Mouse (Mus musculus): ENCODE data around the gene Actn4. TPM values are rescaled to one million over a fixed set of nuclear protein-coding genes. Genes with fewer than 3 reads are reported as not detected.

The Actn4 gene
- polyA plus RNA-seq, 1 experiment: 243 TPM

DNA sequence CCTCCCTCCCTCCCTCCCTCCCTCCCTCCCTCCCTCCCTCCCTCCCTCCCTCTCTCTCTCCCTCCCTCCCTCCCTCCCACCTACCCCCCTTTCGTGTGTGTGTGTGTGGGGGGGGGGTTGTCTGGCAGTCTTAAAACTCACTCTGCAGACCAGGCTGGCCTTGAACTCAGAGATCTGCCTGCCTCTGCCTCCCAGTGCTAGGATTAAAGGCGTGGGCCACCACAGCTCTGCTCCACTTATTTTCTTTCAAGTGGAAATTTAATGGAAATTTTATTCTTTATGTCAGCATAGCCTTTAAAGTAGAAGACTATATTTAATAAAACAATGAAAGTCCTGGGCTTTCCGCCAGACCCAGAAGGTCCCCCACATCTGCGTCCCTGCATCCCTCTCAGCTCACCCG is 4.0 kb upstream of the Actn4 start:
- H3K27me3 ChIP-seq (ENCODE audit: control insufficient read depth, insufficient read depth, low read length): no peaks in the 10 kb centered on the region
- no peak for TF ChIP-seq POLR2A (IDR thresholded peaks at IDR 0.05; ENCODE audit: control insufficient read depth, extremely low read depth, insufficient read depth, low read length, poor library complexity)
- TF ChIP-seq CTCF (IDR thresholded peaks at IDR 0.05; ENCODE audit: borderline replicate concordance, control insufficient read depth, extremely low read depth, insufficient read depth, low read length, poor library complexity): no peak
- no peak for DNase-seq
- peaks cover 6% of the 10 kb centered on the region for H3K4me1 ChIP-seq (replicated peaks; ENCODE audit: control insufficient read depth, insufficient read depth, low read length)
- H3K36me3 ChIP-seq (ENCODE audit: control insufficient read depth, insufficient read depth, low read length): no peaks in the 10 kb centered on the region
- WGBS: 91% methylated on average over 4 of the region's 5 CpGs
- H3K4me3 ChIP-seq (ENCODE audit: control insufficient read depth, insufficient read depth, low read length): no peak overlapping the region
- no peak overlapping the region for H3K27ac ChIP-seq (ENCODE audit: control insufficient read depth, insufficient read depth, low read length)

DNA sequence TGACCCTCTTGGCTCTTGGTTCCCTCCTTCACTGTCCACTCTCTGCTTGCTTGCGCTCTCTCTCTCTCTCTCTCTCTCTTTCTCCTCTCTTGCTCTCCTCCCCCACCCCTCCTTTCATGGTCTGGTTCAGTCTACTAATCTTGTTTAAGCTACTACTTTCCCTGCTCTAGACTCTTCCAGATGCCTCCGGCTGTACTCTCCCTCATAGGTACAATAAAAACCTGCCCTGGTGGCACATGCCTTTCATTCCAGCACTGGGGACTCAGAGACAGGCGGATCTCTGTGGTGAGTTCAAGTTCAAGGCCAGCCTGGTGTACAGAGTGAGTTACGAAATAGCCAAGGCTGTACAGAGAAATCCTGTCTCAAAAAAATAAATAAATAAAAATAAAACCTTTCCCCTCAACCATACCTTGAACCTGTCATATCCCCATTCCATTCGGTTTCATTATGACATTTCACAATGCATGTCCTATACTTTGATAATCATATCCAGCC is 3.3 kb upstream of the Actn4 start:
- no peak for DNase-seq
- no peak for TF ChIP-seq POLR2A (IDR thresholded peaks at IDR 0.05; ENCODE audit: control insufficient read depth, extremely low read depth, insufficient read depth, low read length, poor library complexity)
- no peak for TF ChIP-seq CTCF (IDR thresholded peaks at IDR 0.05; ENCODE audit: borderline replicate concordance, control insufficient read depth, extremely low read depth, insufficient read depth, low read length, poor library complexity)
- H3K27ac ChIP-seq (ENCODE audit: control insufficient read depth, insufficient read depth, low read length): no peak overlapping the region

DNA sequence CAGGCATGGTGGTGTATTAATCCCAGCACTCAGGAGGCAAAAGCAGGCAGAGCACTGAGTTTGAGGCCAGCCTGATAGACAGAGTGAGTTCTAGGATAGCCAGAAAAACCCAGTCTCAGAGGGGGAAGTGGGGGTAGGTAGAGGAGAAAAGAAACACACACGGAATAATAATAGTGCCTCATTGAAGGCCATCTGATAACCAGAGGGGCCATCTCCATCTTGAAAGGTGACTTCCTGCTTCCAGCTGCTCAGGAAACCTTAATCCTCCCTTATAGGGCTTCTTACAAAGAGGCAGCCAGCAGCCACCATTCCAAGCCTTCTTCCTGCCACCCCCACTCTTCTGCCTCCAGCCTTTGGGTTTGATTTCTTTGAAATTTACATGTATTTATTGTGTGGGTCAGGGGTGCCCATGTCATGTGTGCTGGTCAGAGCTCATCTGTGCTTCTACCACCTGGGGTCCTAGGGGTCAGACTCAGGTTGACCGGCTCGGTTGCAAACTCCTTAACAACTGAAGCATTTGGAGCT is 1.3 kb upstream of the Actn4 start:
- no peak for DNase-seq
- no peak overlapping the region for H3K4me3 ChIP-seq (ENCODE audit: control insufficient read depth, insufficient read depth, low read length)
- H3K36me3 ChIP-seq (ENCODE audit: control insufficient read depth, insufficient read depth, low read length): no peaks in the 10 kb centered on the region
- TF ChIP-seq CTCF (IDR thresholded peaks at IDR 0.05; ENCODE audit: borderline replicate concordance, control insufficient read depth, extremely low read depth, insufficient read depth, low read length, poor library complexity) (no peak), POLR2A (IDR thresholded peaks at IDR 0.05; ENCODE audit: control insufficient read depth, extremely low read depth, insufficient read depth, low read length, poor library complexity) (no peak)
- H3K27ac ChIP-seq (ENCODE audit: control insufficient read depth, insufficient read depth, low read length): no peak overlapping the region
- no peaks in the 10 kb centered on the region for H3K27me3 ChIP-seq (ENCODE audit: control insufficient read depth, insufficient read depth, low read length)
- H3K4me1 ChIP-seq (replicated peaks; ENCODE audit: control insufficient read depth, insufficient read depth, low read length): peaks cover 19% of the 10 kb centered on the region
- 99% methylated on average over 3 of the region's 3 CpGs for WGBS

More for the DNA sequence above, 3.3 kb upstream of the Actn4 start:
- no peaks in the 10 kb centered on the region for H3K27me3 ChIP-seq (ENCODE audit: control insufficient read depth, insufficient read depth, low read length)
- H3K4me1 ChIP-seq (replicated peaks; ENCODE audit: control insufficient read depth, insufficient read depth, low read length): peaks cover 12% of the 10 kb centered on the region
- H3K36me3 ChIP-seq (ENCODE audit: control insufficient read depth, insufficient read depth, low read length): no peaks in the 10 kb centered on the region
- 95% methylated on average over 5 of the region's 5 CpGs for WGBS
- H3K4me3 ChIP-seq (ENCODE audit: control insufficient read depth, insufficient read depth, low read length): no peak overlapping the region

DNA sequence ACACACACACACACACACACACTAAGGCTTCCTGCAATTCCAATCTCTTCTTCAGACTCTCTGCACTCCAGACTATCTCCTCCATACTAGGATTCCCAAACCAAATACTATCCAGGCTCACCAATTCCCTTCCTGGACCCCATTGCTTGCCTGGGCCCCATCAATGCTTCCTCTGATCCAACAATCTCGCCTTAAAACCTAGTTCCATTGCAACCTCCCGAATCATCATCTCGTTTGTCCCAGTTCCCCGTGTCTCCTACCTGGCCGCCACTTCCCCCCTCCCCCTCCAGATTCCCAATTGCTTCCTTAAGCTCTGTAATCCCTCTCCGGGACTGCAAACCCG is 585 bp downstream of the Actn4 start:
- Histone ChIP-seq H3K36me3 (ENCODE audit: control insufficient read depth, insufficient read depth, low read length) (no peaks in the 10 kb centered on the region), H3K4me3 (ENCODE audit: control insufficient read depth, insufficient read depth, low read length) (peak overlapping the region; percentile 71), H3K4me1 (replicated peaks; ENCODE audit: control insufficient read depth, insufficient read depth, low read length) (peaks cover 24% of the 10 kb centered on the region), H3K27ac (ENCODE audit: control insufficient read depth, insufficient read depth, low read length) (no peak overlapping the region), H3K27me3 (ENCODE audit: control insufficient read depth, insufficient read depth, low read length) (no peaks in the 10 kb centered on the region)
- 2% methylated on average over 7 of the region's 7 CpGs for WGBS
- TF ChIP-seq CTCF (IDR thresholded peaks at IDR 0.05; ENCODE audit: borderline replicate concordance, control insufficient read depth, extremely low read depth, insufficient read depth, low read length, poor library complexity) (no peak), POLR2A (IDR thresholded peaks at IDR 0.05; ENCODE audit: control insufficient read depth, extremely low read depth, insufficient read depth, low read length, poor library complexity) (no peak)
- DNase-seq: no peak

DNA sequence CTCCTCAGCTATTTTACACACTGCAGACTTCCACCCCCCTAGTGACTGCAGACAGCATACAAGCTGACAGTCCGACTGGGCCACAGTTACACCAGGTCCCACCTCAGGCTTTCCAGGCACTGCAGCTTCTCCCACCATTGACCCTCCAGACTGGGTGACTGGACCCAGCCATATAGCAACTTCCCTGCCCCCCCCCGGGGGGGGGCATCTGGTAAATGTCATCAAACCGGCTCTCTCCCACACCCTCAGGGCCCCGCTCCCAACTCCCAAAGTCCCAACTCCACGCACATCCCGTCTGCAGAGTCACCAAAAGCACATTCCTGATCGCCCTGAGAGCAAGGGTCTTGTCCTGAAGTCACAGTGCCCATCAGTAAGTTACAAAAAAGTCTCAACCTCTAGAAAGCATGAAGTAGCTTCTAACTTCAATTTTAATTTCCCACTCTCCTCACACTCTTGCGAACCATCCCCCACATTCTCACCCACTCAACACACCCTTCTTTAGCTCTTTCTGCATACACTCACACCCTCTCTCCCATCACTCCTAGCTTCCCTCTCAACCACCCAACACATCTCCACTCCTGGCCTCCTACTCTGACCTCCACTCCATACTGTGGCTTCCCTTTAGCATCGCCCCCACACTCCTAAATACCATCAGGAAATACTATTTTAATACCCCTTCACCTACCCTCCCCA is 1.6 kb downstream of the Actn4 start:
- Histone ChIP-seq H3K27ac (ENCODE audit: control insufficient read depth, insufficient read depth, low read length) (no peak overlapping the region), H3K4me1 (replicated peaks; ENCODE audit: control insufficient read depth, insufficient read depth, low read length) (peaks cover 26% of the 10 kb centered on the region), H3K4me3 (ENCODE audit: control insufficient read depth, insufficient read depth, low read length) (no peak overlapping the region; the same call in 1 of the 2 replicates), H3K27me3 (ENCODE audit: control insufficient read depth, insufficient read depth, low read length) (no peaks in the 10 kb centered on the region), H3K36me3 (ENCODE audit: control insufficient read depth, insufficient read depth, low read length) (no peaks in the 10 kb centered on the region)
- 69% methylated on average over 9 of the region's 9 CpGs for WGBS
- no peak for DNase-seq
- TF ChIP-seq CTCF (IDR thresholded peaks at IDR 0.05; ENCODE audit: borderline replicate concordance, control insufficient read depth, extremely low read depth, insufficient read depth, low read length, poor library complexity): no peak
- TF ChIP-seq POLR2A (IDR thresholded peaks at IDR 0.05; ENCODE audit: control insufficient read depth, extremely low read depth, insufficient read depth, low read length, poor library complexity): no peak

DNA sequence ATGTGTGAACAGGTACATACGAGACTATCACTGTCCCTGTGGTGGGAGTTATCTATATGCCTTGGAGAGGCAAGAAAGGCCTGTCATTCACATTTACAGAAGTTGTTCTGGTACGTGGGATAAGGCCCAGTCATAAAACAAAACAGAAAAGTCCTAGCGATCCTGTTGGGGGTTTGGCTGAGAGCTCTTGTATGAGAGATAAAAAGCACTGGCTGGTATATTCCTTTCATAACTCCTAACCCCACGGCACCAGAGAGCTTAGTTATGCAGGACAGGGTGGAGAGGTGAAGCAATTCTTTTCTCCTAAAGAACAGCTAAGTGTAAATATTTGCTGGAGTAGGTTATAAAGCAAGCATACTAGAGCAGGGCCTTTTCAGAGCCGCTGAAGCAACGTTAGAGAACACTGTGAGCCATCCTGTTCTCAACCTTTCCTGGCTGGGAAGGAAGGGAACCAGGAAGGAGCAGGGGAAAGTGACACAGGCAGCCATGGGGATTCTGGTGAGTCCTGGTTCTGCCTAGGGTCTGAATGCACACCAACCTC is 2.6 kb downstream of the Actn4 start:
- DNase-seq: no peak

More for the DNA sequence above, 2.6 kb downstream of the Actn4 start:
- H3K36me3 ChIP-seq (ENCODE audit: control insufficient read depth, insufficient read depth, low read length): no peaks in the 10 kb centered on the region
- H3K27me3 ChIP-seq (ENCODE audit: control insufficient read depth, insufficient read depth, low read length): no peaks in the 10 kb centered on the region
- WGBS: 74% methylated on average over 6 of the region's 6 CpGs
- H3K4me1 ChIP-seq (replicated peaks; ENCODE audit: control insufficient read depth, insufficient read depth, low read length): peaks cover 28% of the 10 kb centered on the region
- no peak overlapping the region for H3K27ac ChIP-seq (ENCODE audit: control insufficient read depth, insufficient read depth, low read length)
- TF ChIP-seq CTCF (IDR thresholded peaks at IDR 0.05; ENCODE audit: borderline replicate concordance, control insufficient read depth, extremely low read depth, insufficient read depth, low read length, poor library complexity): no peak
- TF ChIP-seq POLR2A (IDR thresholded peaks at IDR 0.05; ENCODE audit: control insufficient read depth, extremely low read depth, insufficient read depth, low read length, poor library complexity): no peak
- H3K4me3 ChIP-seq (ENCODE audit: control insufficient read depth, insufficient read depth, low read length): no peak overlapping the region
